Mouse (Mus musculus): ENCODE results near the gene Asic4.
A peak's percentile ranks its signal among the peaks of the same experiment; 100 is the strongest.

Asic4 gene

DNA sequence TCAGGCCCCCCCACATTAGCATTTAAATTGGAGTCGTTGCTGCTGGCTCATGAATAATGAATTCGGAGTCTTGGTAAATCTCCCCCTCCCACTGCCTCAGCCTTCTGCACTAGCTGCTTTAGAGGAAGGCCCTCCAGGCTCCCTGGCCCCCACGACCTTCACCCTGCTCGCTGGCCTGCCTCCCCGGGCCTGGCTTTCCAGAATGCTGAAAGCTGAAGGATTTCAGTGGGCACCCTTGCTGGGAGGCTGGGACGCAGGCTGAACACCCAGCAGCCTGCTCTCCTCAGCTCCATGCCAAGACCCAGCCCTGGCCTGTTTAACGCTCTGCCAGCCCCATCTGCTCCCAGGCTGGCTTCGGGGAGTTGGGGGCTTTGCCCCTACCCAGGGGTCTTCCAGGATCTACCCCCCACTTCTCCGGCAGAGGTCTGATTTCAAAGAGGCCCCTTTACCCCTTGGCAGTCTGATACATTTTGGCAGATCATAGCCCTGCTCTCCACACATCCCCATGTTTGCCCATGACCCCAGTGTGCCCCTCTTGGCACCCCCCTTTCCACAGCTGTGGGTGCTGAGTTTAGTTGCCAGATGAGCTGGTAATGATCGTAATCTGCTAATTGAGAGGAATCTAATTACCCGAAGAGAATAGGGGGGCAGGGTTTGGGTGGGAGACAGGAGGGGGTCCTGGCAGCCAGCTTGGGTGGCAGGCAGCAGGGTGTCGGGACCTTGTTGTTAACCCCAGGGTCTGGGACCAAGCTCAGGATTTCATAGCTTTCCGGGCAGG is 6.8 kb upstream of the Asic4 start:
- no peak for DNase-seq (ENCODE audit: low spot score in 2 of 2)

DNA sequence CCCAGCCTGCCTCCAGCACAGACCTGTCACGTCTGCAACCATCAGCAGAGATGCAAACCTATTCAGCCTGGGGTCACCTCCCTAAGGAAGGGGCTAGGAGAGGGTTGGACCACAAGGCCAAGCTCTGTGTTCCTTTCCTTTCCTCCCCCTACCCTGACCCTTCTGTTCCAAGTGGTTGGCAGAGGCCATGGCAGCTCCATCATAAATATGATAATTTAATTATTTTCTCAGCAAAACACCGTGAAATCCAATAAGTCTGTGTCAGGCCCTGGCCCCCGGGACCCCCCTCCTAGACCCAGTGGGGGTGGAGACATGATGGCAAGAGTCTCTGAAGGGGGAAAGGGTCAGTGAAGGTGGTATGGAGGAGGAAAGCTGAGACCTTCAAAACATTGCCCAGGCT is 6.0 kb upstream of the Asic4 start:
- no peak for DNase-seq (ENCODE audit: low spot score in 2 of 2)

DNA sequence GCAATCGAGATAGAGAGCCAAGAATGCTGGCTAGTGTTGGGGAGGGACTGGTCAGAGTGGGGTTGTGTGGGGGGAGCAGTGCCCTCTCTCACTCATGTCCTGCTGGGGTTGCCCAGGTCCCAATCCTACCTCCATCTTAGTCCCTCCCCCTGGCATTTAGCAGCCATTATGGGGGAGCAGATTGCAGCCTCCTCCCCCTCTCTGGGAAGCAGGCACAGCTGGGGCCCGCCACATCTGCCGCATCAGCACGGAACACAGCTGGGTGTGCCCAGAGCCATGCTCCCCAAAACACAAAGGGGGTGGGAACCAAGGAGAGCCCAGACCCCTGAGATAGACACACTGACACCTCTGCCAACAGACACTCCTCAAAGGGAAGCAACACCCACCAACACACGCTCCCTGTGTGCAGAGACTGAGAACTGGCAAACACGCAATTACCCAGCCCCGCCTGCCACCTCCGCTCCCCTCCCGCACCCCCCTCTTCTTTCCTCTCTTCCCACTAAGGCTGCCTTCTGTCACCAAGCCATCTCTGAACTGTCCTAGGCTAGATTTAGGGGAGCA is 5.0 kb upstream of the Asic4 start:
- DNase-seq (ENCODE audit: low spot score in 2 of 2) = no peak

DNA sequence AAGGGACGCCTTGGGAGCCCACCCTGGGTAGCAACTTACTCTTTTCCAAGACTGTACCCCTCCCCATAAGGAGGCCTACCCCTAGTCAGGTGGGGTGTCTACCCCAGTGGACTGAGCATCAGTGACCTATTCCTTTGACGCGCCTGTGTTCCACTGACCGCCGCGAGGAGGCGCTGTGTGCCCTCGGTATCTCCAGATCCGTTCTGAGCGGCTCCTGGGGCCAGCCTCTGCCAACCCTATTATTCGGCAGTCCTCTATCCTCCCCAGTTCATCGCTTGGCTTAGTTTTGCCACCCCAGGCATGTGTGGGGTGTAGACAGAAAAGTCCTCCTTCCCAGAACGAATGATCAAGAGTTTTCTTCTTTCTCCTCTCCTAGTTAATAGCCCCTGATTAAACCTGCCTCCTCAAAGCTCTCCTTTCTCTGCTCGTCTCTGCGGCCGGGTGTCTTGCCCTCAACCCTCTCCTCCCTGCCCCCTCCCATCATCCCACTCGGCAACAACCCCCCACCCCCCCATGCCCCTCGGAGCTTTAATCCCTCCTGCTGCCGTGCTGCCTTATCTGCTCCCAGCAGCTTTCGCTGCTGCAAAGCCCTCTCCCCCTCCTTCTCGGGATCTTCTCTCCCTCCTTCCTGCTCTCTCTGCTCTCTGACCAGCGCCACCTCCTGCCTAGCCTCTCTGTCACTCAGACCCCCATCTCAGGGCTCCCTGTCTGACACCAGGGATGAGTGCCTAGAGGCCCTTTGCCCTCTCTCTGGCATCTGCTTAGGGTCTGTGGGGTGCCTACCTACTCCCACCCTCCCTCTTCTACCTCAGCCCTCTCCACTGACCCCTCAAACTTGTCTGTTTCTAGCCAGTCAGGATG is 4.3 kb upstream of the Asic4 start:
- DNase-seq (ENCODE audit: low spot score in 2 of 2) = peak; percentile 61 to 65

DNA sequence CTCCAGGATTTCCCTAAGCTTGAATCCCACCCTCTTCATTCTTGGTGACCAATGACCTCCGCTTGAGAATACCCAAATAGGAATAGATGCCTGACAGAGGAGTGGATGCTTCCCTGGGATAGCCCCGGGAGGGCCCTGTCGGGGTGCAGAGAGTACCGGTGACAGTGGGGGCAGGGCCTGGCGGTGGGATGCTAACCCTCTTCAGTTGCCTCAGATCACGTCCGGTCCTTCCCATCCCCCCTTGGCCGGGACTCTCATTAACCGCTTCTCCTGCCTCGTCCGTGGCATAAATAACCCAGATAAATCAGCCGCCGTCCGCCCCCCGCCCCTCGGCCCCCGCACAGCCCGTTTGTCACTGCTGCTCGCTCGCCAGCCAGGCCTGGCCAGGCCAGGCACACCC is 3.6 kb upstream of the Asic4 start:
- no peak for DNase-seq (ENCODE audit: low spot score in 2 of 2)

DNA sequence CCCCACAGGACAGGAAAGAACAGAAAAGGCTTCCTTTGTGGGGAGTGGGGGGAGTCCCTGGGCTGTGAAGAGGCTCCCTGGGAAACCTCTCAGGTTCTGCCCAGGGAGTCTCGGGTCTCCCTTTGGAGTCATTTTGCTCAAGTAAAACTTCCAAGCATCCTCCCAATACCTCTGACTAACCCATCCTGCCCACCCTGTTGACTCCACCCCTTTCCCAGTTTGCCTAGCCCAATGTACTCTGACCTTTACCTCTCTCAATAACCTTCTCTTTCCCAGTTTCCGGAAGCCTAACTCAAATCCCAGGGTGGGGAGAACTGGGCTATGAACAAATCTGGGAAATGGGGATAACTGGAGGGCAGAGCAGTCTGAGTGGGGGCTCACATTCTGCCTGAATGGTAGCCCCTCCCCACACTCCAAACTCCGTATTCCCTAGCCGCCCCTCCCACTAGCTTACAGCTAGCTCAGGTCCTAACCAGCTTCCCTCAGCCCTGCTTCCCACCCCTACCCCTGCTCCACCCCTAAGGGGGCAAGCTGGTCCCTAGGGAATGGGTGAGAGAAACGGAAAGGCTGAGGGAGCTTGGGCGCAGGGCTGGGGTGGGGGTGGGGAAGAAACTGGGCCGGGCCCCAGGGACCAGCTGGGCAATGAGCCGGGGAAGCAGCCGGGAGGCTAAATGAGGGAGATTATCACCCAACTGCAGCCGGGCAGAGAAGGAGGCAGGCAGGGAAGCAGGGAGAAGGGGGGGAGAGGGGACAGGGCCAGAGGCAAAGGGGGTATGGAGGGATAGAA is 2.8 kb upstream of the Asic4 start:
- DNase-seq (ENCODE audit: low spot score in 2 of 2) = no peak

DNA sequence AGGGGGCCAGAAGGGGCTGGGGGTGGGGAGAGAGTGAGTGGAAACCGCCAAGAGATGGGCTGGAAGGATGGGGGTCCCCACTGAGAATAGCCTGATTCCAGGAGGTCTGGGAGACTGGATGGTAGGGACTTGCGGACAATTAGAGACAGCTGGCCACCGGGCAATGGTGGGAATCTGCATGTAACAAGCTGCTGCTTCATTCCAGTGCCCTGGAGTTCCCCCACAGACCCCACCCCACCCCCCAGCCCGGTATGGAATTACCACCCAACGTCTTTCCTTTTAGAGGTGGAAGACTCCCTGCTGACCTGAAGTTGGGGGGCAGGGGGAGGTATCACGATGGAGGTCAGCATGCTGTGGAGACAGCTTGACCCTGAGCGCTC is 2.2 kb upstream of the Asic4 start:
- DNase-seq (ENCODE audit: low spot score in 2 of 2) = no peak

DNA sequence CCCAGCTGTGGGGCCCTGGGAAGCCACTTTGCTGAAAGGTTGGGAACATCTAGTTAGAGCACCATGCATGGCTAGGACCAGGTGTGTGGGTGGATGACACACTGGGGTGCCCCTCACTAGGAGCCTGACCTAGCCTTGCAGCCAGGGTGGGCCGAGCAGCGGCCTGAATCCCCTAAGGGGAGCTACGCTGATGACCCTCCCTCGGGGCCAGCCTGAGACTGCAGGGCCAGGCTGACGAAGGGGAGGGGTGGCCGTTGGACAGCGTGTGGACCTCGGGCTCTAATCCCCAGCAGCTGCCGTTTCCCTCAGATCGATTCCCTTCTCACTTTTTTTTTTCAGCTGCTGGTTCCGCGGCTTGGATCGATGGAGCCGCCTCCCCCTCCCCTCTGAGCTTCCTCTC is 1.3 kb upstream of the Asic4 start:
- no peak for DNase-seq (ENCODE audit: low spot score in 2 of 2)

DNA sequence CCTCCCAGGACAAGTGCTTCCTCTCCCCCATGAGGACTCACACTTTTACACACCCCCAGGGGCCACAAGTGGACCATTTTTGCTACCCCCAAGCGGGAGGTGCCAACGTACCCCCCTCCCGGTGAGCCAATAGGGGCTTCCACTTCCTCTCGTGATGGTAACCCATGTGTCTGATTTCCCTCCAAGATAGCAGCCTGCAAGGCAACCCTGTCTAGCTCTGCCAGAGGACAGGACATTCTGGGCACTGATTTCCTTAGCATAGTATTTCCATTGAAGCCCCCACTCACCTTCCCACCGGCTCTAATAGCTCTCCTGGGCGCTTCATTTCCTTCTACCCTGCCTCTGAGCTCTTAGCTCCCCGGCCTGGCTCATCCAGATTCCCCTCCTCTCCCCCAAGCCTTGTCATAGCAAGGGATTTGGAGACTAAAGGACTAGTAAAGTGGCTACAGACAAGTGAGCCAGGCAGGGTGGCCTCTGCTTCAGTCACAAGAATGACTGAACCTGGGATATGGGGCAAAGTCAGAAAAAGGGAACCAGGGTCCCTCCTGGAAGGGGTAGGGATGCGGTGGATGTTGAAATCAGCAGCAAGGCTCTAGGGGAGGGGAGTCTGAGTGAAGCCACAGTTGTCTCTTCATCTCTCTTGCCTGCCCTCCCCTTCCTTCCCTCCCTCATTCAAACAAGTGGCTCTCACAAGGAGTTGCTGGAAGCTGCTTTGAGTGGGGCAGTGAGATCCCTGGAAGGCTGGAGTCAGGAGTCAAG is 680 bp upstream of the Asic4 start:
- no peak for DNase-seq (ENCODE audit: low spot score in 2 of 2)

DNA sequence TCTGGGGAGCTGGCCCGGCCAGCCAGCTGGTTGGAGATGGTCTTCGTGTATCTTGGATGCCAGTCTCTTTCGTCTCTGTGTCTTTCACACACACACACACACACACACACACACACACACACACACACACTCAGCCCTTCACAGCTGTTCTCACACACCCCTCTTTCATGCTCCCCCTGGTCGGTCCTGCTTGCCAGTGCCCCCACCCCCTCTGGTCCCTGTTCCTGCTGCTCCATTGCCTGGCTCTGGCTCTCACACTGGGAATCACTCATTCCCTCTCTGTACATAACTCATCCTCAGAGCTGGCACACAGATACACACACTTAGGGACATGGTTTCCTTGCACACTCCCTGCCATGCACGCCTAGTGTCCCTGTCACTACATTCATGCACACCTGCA is 1.7 kb downstream of the Asic4 start:
- DNase-seq (ENCODE audit: low spot score in 2 of 2) = no peak

DNA sequence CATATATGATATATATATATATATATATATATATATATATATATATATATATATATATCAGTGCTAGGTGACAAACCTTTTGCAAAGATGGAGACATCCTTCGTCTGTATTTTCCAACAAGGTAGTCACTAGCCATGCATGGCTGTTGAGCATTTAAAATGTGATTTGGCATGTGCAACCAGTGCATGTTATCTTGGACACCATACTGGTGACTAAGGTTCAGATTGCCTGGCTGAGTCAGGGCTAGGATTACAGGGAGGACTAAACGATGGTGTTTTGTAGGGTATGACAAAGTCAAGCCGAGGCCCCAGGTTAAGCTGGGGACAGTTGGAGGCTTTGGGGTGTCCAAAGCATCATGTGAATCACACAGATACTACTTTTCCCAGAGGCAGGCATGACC is 5.2 kb downstream of the Asic4 start:
- DNase-seq (ENCODE audit: low spot score in 2 of 2) = no peak

DNA sequence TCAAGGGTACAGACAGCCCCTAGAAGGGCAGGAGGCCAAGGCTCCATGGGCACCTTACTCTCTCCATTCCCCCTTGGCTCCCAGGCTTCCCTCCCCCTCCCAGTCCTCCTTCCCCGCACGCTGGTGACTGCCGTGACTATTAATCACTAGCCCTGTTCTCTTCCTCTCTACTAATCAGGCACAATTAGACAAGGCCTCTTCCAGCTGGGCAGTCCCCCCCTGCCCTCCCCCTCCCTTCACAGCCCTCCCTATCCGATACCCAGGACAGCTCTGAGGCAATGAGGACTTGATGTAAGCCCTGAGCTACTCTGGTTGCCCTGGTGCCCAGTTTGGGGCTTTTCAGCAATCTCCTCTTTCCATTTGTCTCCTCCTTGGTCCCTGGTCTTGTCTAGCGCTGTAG is 5.7 kb downstream of the Asic4 start:
- no peak for DNase-seq (ENCODE audit: low spot score in 2 of 2)

DNA sequence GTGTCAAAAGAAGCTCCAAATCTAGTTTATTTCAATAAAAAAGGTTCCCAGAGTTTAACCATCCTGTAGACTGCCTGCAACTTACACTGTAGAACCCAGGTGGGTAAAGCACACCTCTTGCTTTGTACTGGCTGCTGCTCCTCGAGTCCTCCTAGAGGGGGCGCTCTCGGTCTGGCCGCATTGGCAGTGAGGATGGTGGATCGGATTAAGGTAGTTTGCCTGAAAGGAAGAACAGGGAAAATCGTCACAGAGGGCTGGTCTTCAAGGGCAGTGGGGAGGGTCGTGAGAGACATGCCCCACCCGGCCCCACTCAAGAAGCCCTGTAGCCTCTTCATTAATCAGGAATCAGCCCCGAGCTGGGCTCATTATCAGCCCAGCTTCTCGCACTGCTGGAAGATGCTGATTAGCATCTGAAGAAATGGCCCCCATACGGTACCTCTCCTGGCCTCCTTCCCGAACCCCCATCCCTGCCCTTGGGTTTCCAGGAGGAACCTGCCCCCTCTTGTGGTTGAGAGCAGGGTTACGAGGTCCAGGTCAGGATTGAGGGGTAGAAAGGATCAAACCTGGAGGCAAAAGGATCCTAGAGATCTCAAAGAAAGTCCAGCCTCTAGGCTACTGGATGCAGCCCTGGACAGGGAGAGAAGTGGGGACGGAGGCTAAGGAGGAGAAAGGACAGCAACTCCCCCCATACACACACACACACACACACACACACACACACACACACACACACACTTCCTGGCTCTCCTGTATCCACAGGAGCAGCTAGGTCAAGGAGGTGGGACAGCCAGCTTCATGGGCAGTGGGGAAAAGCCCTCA is 6.7 kb downstream of the Asic4 start:
- DNase-seq (ENCODE audit: low spot score in 2 of 2) = no peak

DNA sequence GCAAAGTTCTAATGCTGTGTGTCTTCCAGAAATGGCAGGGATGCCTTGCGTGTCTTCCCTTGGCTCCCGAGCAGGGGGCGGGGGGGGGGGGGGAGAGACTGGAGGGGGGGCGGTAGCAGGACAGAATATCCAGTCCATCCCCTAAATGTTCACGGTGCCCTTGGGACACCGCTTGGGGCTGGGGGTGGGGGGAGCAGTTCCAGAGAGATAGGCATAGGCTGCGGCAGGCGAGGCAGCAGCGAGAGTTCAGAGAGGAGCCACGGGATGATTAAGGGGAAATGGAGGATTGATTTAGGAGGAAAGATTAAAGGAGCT is 7.4 kb downstream of the Asic4 start:
- DNase-seq (ENCODE audit: low spot score in 2 of 2) = no peak

DNA sequence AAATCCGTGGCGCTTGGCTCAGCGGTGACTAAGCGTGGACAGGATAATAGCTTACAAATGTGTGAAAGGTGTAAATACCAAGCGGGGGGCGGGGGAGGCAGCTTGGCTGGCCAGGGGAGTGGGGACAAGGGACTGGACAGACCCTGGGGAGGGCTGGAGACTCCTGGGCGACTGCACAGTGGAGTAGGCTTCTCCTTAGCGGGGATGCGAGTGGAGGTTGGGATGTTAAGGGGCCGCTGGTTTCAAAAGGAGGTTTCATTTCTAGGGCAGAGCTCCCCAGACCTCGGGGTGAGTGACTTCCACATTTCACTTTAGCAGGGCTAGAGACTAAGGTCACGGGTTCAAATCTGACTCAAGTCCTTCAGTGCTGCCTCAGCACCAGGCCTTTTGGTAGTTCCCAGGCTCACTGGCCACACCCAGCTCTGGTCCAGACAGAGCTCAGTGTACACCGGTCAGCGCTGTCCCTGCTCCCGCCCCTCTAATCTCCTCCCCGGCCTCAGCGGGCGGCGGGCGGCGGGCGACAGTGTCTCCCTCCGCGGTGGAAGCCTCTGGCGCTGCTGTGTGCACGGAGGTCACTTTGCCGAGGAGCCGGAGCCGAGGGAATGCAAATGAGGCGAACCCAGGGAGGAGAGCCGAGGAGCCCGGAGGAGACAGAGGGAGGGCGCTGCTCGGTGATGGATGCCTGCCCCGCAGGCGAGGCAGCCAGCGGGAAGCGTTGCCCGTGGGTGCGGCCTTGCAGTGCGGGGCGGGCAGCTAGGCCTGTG is 8.0 kb downstream of the Asic4 start:
- peak in 1 of 2 experiments; percentile 36 for DNase-seq (ENCODE audit: low spot score in 2 of 2)

DNA sequence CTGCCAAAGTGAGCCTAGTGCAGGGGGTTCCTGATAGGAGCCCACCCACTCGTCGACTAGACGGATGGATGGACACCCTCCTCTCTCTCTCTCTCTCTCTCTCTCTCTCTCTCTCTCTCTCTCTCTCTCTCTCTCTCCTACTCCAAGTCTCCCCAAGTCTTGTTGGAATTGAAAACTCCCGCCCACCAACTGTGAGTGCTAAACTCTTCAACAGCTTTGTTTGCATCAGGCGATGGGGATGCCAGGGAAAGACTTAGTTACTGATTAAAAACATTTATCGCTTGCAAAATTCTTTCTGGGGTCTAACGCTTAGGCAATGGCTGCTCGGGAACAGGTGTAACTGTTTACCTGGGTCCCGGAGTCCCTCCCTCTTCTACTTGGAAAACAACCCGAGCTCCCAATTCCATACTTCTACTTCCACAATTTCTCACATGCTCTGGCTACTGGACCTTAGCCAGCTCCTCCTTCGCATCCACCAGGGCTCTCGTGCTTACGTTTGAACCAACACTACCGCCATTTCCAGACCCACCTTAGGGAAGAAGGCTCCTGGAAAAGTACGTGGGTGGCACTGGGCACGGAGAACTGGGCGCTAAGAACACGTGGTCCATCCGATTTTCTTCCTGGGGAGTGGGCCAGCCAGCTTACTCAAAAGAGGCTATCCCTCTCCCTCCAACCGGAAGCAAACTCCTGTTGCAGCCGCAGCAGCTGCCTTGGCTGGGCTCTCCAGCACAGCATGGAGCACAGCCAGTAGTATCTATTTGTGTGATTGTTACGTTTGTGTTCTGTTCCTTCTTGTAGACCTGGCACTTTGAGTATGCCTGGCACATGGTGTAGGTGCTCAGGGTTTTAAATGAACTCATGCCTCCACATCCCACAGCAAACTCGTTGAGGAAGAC is 8.8 kb downstream of the Asic4 start:
- DNase-seq (ENCODE audit: low spot score in 2 of 2) = peak in 1 of 2 experiments; percentile 42

DNA sequence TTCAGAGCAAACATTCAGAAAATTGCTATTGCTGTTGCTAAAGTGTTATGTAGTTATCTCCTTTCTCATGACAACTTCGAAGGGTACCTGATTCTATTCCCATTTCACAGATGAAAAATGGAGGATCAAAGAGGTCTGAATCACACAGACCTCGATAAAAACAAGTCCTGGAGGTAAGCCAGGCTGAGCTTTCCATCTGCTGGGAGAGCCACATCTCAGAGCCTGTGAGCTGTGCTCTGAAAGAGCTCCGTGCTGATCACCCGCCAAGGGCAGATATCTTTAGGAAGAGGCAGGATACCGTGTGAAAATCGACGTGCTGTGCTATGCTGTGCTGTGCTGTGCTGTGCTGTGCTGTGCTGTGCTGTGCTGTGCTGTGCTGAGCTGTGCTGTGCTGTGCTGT is 10.1 kb downstream of the Asic4 start:
- no peak for DNase-seq (ENCODE audit: low spot score in 2 of 2)

DNA sequence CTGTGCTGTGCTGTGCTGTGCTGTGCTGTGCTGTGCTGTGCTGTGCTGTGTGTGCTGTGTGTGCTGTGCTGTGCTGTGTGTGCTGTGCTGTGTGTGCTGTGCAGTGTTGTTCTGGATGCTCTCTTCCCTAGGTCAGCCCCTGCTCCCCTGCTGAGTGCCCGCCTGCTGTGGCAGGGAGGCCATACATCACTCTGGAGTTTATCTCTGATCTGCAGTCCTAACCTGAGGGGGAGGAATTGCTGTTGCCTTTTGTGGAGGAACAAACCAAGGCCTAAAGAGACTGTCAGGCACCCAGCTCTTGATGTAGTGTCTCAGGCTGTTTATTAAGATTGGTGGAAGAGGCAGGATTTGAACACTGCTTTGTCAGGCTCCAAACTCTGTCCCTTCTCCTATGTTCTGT is 12.4 kb downstream of the Asic4 start:
- no peak for DNase-seq (ENCODE audit: low spot score in 2 of 2)

DNA sequence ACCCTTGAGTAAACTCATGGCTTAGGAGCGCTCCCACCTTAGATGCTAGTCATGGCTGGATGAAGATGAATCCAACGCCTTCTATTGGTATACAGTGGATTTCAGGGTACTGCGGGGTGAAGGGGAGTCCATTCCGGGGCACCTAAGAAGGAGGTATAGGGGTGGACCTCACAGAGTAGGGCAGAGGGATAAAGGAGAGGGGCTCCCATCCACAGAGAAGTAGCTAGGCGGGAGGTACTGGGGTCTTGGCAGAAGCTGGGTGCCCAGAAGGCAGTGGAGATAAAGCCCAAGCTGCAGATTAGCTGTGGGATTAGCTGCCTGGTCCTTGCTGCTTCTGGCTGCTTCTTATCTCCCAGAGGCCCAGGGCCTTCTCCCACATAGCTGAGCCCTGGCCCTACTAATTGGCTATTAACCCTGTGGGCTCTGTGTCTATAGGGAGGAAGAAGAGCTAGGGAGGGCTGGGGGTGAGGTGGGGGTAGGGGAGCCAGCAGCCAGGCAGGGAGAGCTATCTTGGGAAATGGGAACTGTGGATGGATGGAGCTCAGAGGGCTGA is 13.5 kb downstream of the Asic4 start:
- DNase-seq (ENCODE audit: low spot score in 2 of 2) = no peak
